21 mouse cellular contexts compared by ENCODE assay signal in genomic region chr2:19627044-19627443, GRCm38 (mm10). TPM values are rescaled to one million over a fixed set of nuclear protein-coding genes. Genes with fewer than 3 reads are reported as not detected.
A peak's percentile ranks its signal among the peaks of the same experiment; 100 is the strongest.
DNase-seq lines count a peak whose midpoint lies in the region; ATAC-seq and TF ChIP-seq lines count a peak whose summit lies in the region.
"Had no signal": no experiment of that assay in that cellular context is flagged by ENCODE, and none has a peak within 500 bp of the region (broad histone marks: within the 10 kb centered on the region; RNA-seq: fewer than 3 reads in every experiment).

No protein-coding gene starts in this region.

- TF ChIP-seq EP300 in liver, postnatal 0 days (IDR thresholded peaks at IDR 0.05; ENCODE audit: low read depth), result 0 out of 2 replicates have a peak, but pooled peaks have one; percentile 15
- TF ChIP-seq EP300 in CH12.LX (IDR thresholded peaks at IDR 0.05; ENCODE audit: low read length), result peak; percentile 57; the same call in 1 of the 2 replicates

- H3K9ac ChIP-seq in liver, postnatal 0 days (replicated peaks), result no peak overlapping the region; the same call in 1 of the 2 replicates
- H3K9ac ChIP-seq in liver, embryonic 12.5 days, result no peak overlapping the region
- H3K9ac ChIP-seq in CH12.LX (ENCODE audit: insufficient read depth, low read depth), result no peak overlapping the region
- no peak overlapping the region for H3K9ac ChIP-seq in kidney, embryonic 16.5 days (replicated peaks; ENCODE audit: low read length)
- H3K9ac ChIP-seq: embryonic facial prominence, embryonic 13.5 days; hindbrain, embryonic 14.5 days; intestine, embryonic 15.5 days; limb, embryonic 15.5 days; lung, embryonic 15.5 days had no signal

- TF ChIP-seq POLR2A in CH12.LX (IDR thresholded peaks at IDR 0.05; ENCODE audit: low read depth, low read length), result no peak

- H3K79me2 ChIP-seq in CH12.LX (replicated peaks; ENCODE audit: control insufficient read depth, extremely low read depth, insufficient read depth, poor library complexity, severe bottlenecking), result no peaks in the 10 kb centered on the region

- dilution Hi-C loops in CH12.LX (cut with MboI; ENCODE audit: extremely low pct_ligation_motif_present, extremely low pct_unique_long_range_greater_than_20kb, low sequenced_read_pairs), result no loop called here

- WGBS in liver, postnatal 0 days (ENCODE audit: insufficient replicate concordance), result 21% methylated on average over 6 of the region's 6 CpGs
- 17% methylated on average over 6 of the region's 6 CpGs for WGBS in liver, embryonic 12.5 days (ENCODE audit: insufficient replicate concordance)
- 81% methylated on average over 6 of the region's 6 CpGs for WGBS in kidney, embryonic 16.5 days

- no peaks in the 10 kb centered on the region for H3K9me3 ChIP-seq in liver, postnatal 0 days (ENCODE audit: low read length)
- H3K9me3 ChIP-seq in liver, embryonic 12.5 days (replicated peaks), result 0 out of 2 replicates have a peak, but pooled peaks cover 3% of the 10 kb centered on the region
- no peaks in the 10 kb centered on the region for H3K9me3 ChIP-seq in CH12.LX (replicated peaks; ENCODE audit: low read length)
- peaks cover 3% of the 10 kb centered on the region; the same call in 1 of the 2 replicates for H3K9me3 ChIP-seq in kidney, embryonic 16.5 days (ENCODE audit: low read length)
- H3K9me3 ChIP-seq: heart, embryonic 10.5 days; intestine, embryonic 15.5 days; limb, embryonic 15.5 days; lung, embryonic 15.5 days had no signal

- no peak for TF ChIP-seq RAD21 in CH12.LX (IDR thresholded peaks at IDR 0.05; ENCODE audit: low read depth, low read length)

- H3K27me3 ChIP-seq in liver, postnatal 0 days (ENCODE audit: insufficient read depth, low read length), result no peaks in the 10 kb centered on the region
- H3K27me3 ChIP-seq in liver, embryonic 12.5 days (replicated peaks), result no peaks in the 10 kb centered on the region
- no peaks in the 10 kb centered on the region for H3K27me3 ChIP-seq in CH12.LX (replicated peaks)
- H3K27me3 ChIP-seq in kidney, embryonic 16.5 days (ENCODE audit: insufficient read depth, low read length), result no peaks in the 10 kb centered on the region
- H3K27me3 ChIP-seq: embryonic facial prominence, embryonic 13.5 days; intestine, embryonic 15.5 days; limb, embryonic 15.5 days; lung, embryonic 15.5 days had no signal

- H3K4me1 ChIP-seq in liver, postnatal 0 days (ENCODE audit: insufficient read depth), result peaks cover 2% of the 10 kb centered on the region; the same call in 1 of the 2 replicates
- no peaks in the 10 kb centered on the region for H3K4me1 ChIP-seq in liver, embryonic 12.5 days
- H3K4me1 ChIP-seq in CH12.LX (ENCODE audit: control insufficient read depth in 1 of 2, insufficient read depth in 2 of 2), result peaks cover 0 to 44% of the 10 kb centered on the region in 2 experiments; a peak in 3 of 4 replicates
- H3K4me1 ChIP-seq in kidney, embryonic 16.5 days (ENCODE audit: insufficient read depth, low read length), result no peaks in the 10 kb centered on the region
- H3K4me1 ChIP-seq: embryonic facial prominence, embryonic 13.5 days; heart, embryonic 10.5 days; intestine, embryonic 15.5 days; limb, embryonic 15.5 days; lung, embryonic 15.5 days had no signal

- ATAC-seq in liver, postnatal 0 days, result peak; percentile 93
- ATAC-seq in liver, embryonic 12.5 days, result no peak
- ATAC-seq in common myeloid progenitor, adult 5-6 weeks (replicated peaks; ENCODE audit: low read depth, poor library complexity, severe bottlenecking), result peak; percentile 59
- ATAC-seq in neutrophil, adult 5-6 weeks (ENCODE audit: extremely low read depth, insufficient number of reproducible peaks, low FRiP score, poor library complexity, severe bottlenecking), result 0 out of 2 replicates have a peak, but pooled peaks have one; percentile 24
- no peak for ATAC-seq in kidney, embryonic 16.5 days (ENCODE audit: low FRiP score, low TSS enrichment)
- ATAC-seq: CD4-positive, CD25-positive, alpha-beta regulatory T cell, adult 4 months; intestine, embryonic 15.5 days had no signal

- TF ChIP-seq CTCF in liver, postnatal 0 days (IDR thresholded peaks at IDR 0.05; ENCODE audit: low read depth), result no peak
- TF ChIP-seq CTCF in CH12.LX (conservative IDR thresholded peaks at IDR 0.05 in 1 of 2, IDR thresholded peaks at IDR 0.05 in 1 of 2; ENCODE audit: low read depth in 2 of 2, low read length in 2 of 2), result no peak

- H3K27ac ChIP-seq in liver, postnatal 0 days (ENCODE audit: low read depth), result peak overlapping the region; percentile 16; the same call in 1 of the 2 replicates
- no peak overlapping the region for H3K27ac ChIP-seq in liver, embryonic 12.5 days
- H3K27ac ChIP-seq in CH12.LX (ENCODE audit: insufficient read depth, low read depth), result no peak overlapping the region
- H3K27ac ChIP-seq in kidney, embryonic 16.5 days (ENCODE audit: low read length), result no peak overlapping the region
- H3K27ac ChIP-seq: embryonic facial prominence, embryonic 13.5 days; heart, embryonic 10.5 days; hindbrain, embryonic 14.5 days; intestine, embryonic 15.5 days; limb, embryonic 15.5 days; lung, embryonic 15.5 days had no signal

- no peak overlapping the region for H3K4me3 ChIP-seq in liver, postnatal 0 days (ENCODE audit: low read depth, low read length)
- no peak overlapping the region for H3K4me3 ChIP-seq in liver, embryonic 12.5 days
- no peak overlapping the region for H3K4me3 ChIP-seq in CH12.LX (replicated peaks in 1 of 3; ENCODE audit: low read depth in 2 of 3, low read length in 2 of 3, poor library complexity in 1 of 3)
- no peak overlapping the region for H3K4me3 ChIP-seq in kidney, embryonic 16.5 days (ENCODE audit: low read length)
- H3K4me3 ChIP-seq: embryonic facial prominence, embryonic 13.5 days; heart, embryonic 10.5 days; intestine, embryonic 15.5 days; limb, embryonic 15.5 days; lung, embryonic 15.5 days had no signal

- H3K4me2 ChIP-seq in liver, postnatal 0 days (ENCODE audit: low read depth, low read length), result peak overlapping the region; percentile 34; the same call in 1 of the 2 replicates
- H3K4me2 ChIP-seq in liver, embryonic 12.5 days, result no peak overlapping the region
- no peak overlapping the region for H3K4me2 ChIP-seq in CH12.LX (ENCODE audit: insufficient read depth, low read depth, poor library complexity, severe bottlenecking)
- H3K4me2 ChIP-seq in kidney, embryonic 16.5 days (replicated peaks; ENCODE audit: low read depth, low read length), result no peak overlapping the region
- H3K4me2 ChIP-seq: embryonic facial prominence, embryonic 13.5 days; hindbrain, embryonic 14.5 days; intestine, embryonic 15.5 days; limb, embryonic 15.5 days; lung, embryonic 15.5 days; midbrain, embryonic 11.5 days had no signal

- no peaks in the 10 kb centered on the region for H3K36me3 ChIP-seq in liver, postnatal 0 days (replicated peaks; ENCODE audit: insufficient read depth, low read length)
- H3K36me3 ChIP-seq in liver, embryonic 12.5 days, result no peaks in the 10 kb centered on the region
- no peaks in the 10 kb centered on the region for H3K36me3 ChIP-seq in CH12.LX (replicated peaks in 1 of 2; ENCODE audit: control insufficient read depth in 1 of 2, insufficient read depth in 1 of 2, low read length in 1 of 2)
- no peaks in the 10 kb centered on the region for H3K36me3 ChIP-seq in kidney, embryonic 16.5 days (ENCODE audit: insufficient read depth, low read length)
- H3K36me3 ChIP-seq: embryonic facial prominence, embryonic 13.5 days; heart, embryonic 10.5 days; intestine, embryonic 15.5 days; limb, embryonic 15.5 days; lung, embryonic 15.5 days had no signal

- peak; percentile 20 for DNase-seq in liver, postnatal 0 days
- DNase-seq in CH12.LX (ENCODE audit: extremely low read depth), result peak; percentile 66
- no peak for DNase-seq in cerebellum, postnatal 25 days
- DNase-seq: cerebellum, adult 11-12 months; gastrocnemius, postnatal 10 days; heart, postnatal 14 days; kidney, postnatal 10 days; right cerebral cortex, postnatal 25 days; thymus, adult 18-20 months had no signal

- in situ Hi-C loops in CH12.LX (cut with MboI; ENCODE audit: low pct_ligation_motif_present, low pct_unique_long_range_greater_than_20kb, low sequenced_read_pairs), result no loop called here

TF ChIP-seq in CH12.LX, 34 proteins besides CTCF, POLR2A, EP300 and RAD21:
- peak; percentile 62; the same call in 1 of the 2 replicates for TF ChIP-seq IRF4 (IDR thresholded peaks at IDR 0.05; ENCODE audit: low read depth, low read length)
- TF ChIP-seq BHLHE40 (IDR thresholded peaks at IDR 0.05; ENCODE audit: low read depth, low read length), result peak; percentile 44
- TF ChIP-seq MEF2A (IDR thresholded peaks at IDR 0.05; ENCODE audit: borderline replicate concordance, low read depth, low read length), result peak; percentile 45; the same call in 1 of the 2 replicates
- peak; percentile 63 for TF ChIP-seq ETS1 (conservative IDR thresholded peaks at IDR 0.05; ENCODE audit: low read depth, low read length)
- no peak for TF ChIP-seq USF1 (IDR thresholded peaks at IDR 0.05; ENCODE audit: low read depth, low read length)
- TF ChIP-seq CHD1 (IDR thresholded peaks at IDR 0.05; ENCODE audit: low read depth, low read length), result no peak

RNA-seq across cellular contexts. Expression of gene Otud1, which starts 30.5 kb away (rescaled TPM):
- 1.3 and 1.4 TPM in 2 replicates for polyA plus RNA-seq in liver, postnatal 0 days (2015; fragmentation: Nextera tagmentation; extraction: Ambion mirVana)
- 1.1 and 1.2 TPM in 2 replicates for polyA plus RNA-seq in liver, embryonic 12.5 days (2016; fragmentation: Nextera tagmentation; extraction: Ambion mirVana)
- 0.13 and 0.29 TPM in 2 replicates for total RNA-seq in CH12.LX (2012; rRNA removed)
- total RNA-seq in CH12.LX (2014; rRNA removed), result 1.3 and 1.4 TPM in 2 replicates
- polyA plus RNA-seq in CH12.LX (2012; ENCODE audit: insufficient read length, low read depth), result 1.5 and 1.6 TPM in 2 replicates
- total RNA-seq in common myeloid progenitor, adult 5-6 weeks (2017), result 4.0 and 8.9 TPM in 2 replicates
- 32.0 and 33.5 TPM in 2 replicates for total RNA-seq in neutrophil, adult 5-6 weeks (2017)
- polyA plus RNA-seq in kidney, embryonic 16.5 days (2015; fragmentation: Nextera tagmentation; extraction: Ambion mirVana), result 1.4 TPM in 2 replicates

Comparison
In these comparisons a context has a peak if more than half of its experiments do, and no peak if none do; other contexts are left out.
1. ATAC-seq: peak in liver, postnatal 0 days (single experiment), common myeloid progenitor, adult 5-6 weeks (single experiment) and neutrophil, adult 5-6 weeks (single experiment); none in liver, embryonic 12.5 days (single experiment) and kidney, embryonic 16.5 days (single experiment).
2. DNase-seq: peak in liver, postnatal 0 days (single experiment) and CH12.LX (single experiment); none in cerebellum, postnatal 25 days (0 of 2).